ENCODE assay signal across 8 mouse cellular contexts in the genomic region with DNA sequence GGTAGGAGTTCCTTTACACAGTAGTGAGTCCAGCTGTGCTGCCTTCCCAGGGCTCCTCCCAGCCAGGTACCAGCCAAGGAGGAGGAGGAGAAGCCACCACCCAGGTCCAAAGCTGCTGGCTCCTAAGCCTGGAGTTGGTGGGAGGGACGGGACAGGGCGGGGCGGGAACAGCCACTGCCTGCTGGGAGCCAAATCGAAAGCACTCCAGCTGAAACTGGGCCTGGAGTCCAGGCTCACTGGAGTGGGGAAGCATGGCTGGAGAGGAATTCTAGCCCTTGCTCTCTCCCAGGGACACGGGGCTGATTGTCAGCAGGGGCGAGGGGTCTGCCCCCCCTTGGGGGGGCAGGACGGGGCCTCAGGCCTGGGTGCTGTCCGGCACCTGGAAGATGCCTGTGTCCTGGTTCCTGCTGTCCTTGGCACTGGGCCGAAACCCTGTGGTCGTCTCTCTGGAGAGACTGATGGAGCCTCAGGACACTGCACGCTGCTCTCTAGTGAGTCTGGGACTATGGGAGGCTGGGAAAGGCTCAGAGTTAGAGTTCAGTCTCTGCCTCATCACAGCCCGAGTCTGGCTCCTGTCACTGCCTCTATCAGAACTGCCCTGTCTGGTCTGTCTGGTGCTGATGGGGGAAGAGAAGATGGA. TPM values are rescaled to one million over a fixed set of nuclear protein-coding genes. Genes with fewer than 3 reads are reported as not detected.
A peak's percentile ranks its signal among the peaks of the same experiment; 100 is the strongest.
DNase-seq lines count a peak whose midpoint lies in the region; ATAC-seq and TF ChIP-seq lines count a peak whose summit lies in the region.

TSS of gene Il17rc (plus strand) at position 131 of the 640 bp plus-strand sequence.

- peaks cover 33% of the 10 kb centered on the region for H3K4me1 ChIP-seq in midbrain, embryonic 10.5 days
- peaks cover 7% of the 10 kb centered on the region; the same call in 1 of the 2 replicates for H3K4me1 ChIP-seq in midbrain, embryonic 16.5 days (ENCODE audit: control insufficient read depth, insufficient read depth, low read length)
- H3K4me1 ChIP-seq in embryonic facial prominence, embryonic 15.5 days = peaks cover 33% of the 10 kb centered on the region

- 17% methylated on average over 12 of the region's 12 CpGs for WGBS in midbrain, embryonic 10.5 days
- 14% methylated on average over 12 of the region's 12 CpGs for WGBS in midbrain, embryonic 16.5 days
- 17% methylated on average over 12 of the region's 12 CpGs for WGBS in embryonic facial prominence, embryonic 15.5 days

- peak; percentile 85 for TF ChIP-seq POLR2A in myocyte (IDR thresholded peaks at IDR 0.05; ENCODE audit: insufficient read length, low read depth)

- H3K9me3 ChIP-seq in midbrain, embryonic 10.5 days (replicated peaks) = no peaks in the 10 kb centered on the region
- H3K9me3 ChIP-seq in midbrain, embryonic 16.5 days (replicated peaks; ENCODE audit: control insufficient read depth, low read length, poor library complexity, severe bottlenecking) = no peaks in the 10 kb centered on the region
- H3K9me3 ChIP-seq in embryonic facial prominence, embryonic 15.5 days (replicated peaks) = no peaks in the 10 kb centered on the region

- H3K4me2 ChIP-seq in midbrain, embryonic 16.5 days (ENCODE audit: low read length) = no peak within 1 kb of the TSS
- H3K4me2 ChIP-seq in embryonic facial prominence, embryonic 15.5 days (replicated peaks) = peak within 1 kb of the TSS; percentile 53
- peak within 1 kb of the TSS; percentile 92 for H3K4me2 ChIP-seq in myocyte (ENCODE audit: low read depth)

- H3K4me3 ChIP-seq in midbrain, embryonic 10.5 days = peak within 1 kb of the TSS; percentile 18; the same call in 1 of the 2 replicates
- no peak within 1 kb of the TSS for H3K4me3 ChIP-seq in midbrain, embryonic 16.5 days (ENCODE audit: low read depth, low read length)
- peak within 1 kb of the TSS; percentile 34 for H3K4me3 ChIP-seq in embryonic facial prominence, embryonic 15.5 days (replicated peaks)
- peak within 1 kb of the TSS; percentile 24 for H3K4me3 ChIP-seq in myocyte

- peaks cover 49% of the 10 kb centered on the region for H3K27me3 ChIP-seq in midbrain, embryonic 10.5 days (ENCODE audit: low read depth, poor library complexity, severe bottlenecking)
- peaks cover 16% of the 10 kb centered on the region for H3K27me3 ChIP-seq in midbrain, embryonic 16.5 days (ENCODE audit: control insufficient read depth, insufficient read depth, low read depth, low read length)
- H3K27me3 ChIP-seq in embryonic facial prominence, embryonic 15.5 days = peaks cover 11% of the 10 kb centered on the region; the same call in 1 of the 2 replicates
- no peaks in the 10 kb centered on the region for H3K27me3 ChIP-seq in myocyte (ENCODE audit: control insufficient read depth, insufficient read depth, insufficient read length)

- no peak within 1 kb of the TSS for H3K9ac ChIP-seq in midbrain, embryonic 16.5 days (ENCODE audit: low read depth, low read length)
- peak within 1 kb of the TSS; percentile 31; the same call in 1 of the 2 replicates for H3K9ac ChIP-seq in embryonic facial prominence, embryonic 15.5 days

- H3K79me2 ChIP-seq in myocyte (ENCODE audit: control insufficient read depth, insufficient read depth) = no peaks in the 10 kb centered on the region

- H3ac ChIP-seq in myocyte (ENCODE audit: control insufficient read depth, insufficient read length) = no peak within 1 kb of the TSS

- DNase-seq in midbrain, embryonic 10.5 days (ENCODE audit: low spot score) = peak; percentile 44
- DNase-seq in heart, postnatal 10 days = peak; percentile 74 to 77
- peak; percentile 82 for DNase-seq in kidney, postnatal 36 days
- no peak for DNase-seq in left cerebral cortex, adult 8-10 months (ENCODE audit: low spot score in 2 of 2)
- DNase-seq in right cerebral cortex, postnatal 10 days (ENCODE audit: low spot score in 2 of 2) = no peak

- H3K36me3 ChIP-seq in midbrain, embryonic 10.5 days = no peaks in the 10 kb centered on the region
- no peaks in the 10 kb centered on the region for H3K36me3 ChIP-seq in midbrain, embryonic 16.5 days (ENCODE audit: control insufficient read depth, insufficient read depth, low read length)
- no peaks in the 10 kb centered on the region for H3K36me3 ChIP-seq in embryonic facial prominence, embryonic 15.5 days
- no peaks in the 10 kb centered on the region for H3K36me3 ChIP-seq in myocyte (ENCODE audit: control insufficient read depth, insufficient read depth)

- peak within 1 kb of the TSS; percentile 18 for H3K27ac ChIP-seq in midbrain, embryonic 10.5 days (replicated peaks)
- no peak within 1 kb of the TSS for H3K27ac ChIP-seq in midbrain, embryonic 16.5 days (ENCODE audit: low read length)
- peak within 1 kb of the TSS; percentile 81 for H3K27ac ChIP-seq in embryonic facial prominence, embryonic 15.5 days (replicated peaks)

- no peak for ATAC-seq in midbrain, embryonic 16.5 days
- ATAC-seq in embryonic facial prominence, embryonic 15.5 days (ENCODE audit: insufficient number of reproducible peaks, low FRiP score, low TSS enrichment, low read depth) = 0 out of 2 replicates have a peak, but pooled peaks have one; percentile 11

- intact Hi-C loops in heart, postnatal 10 days (cut with DNase I) = no loop called here

TF ChIP-seq in myocyte, 11 proteins besides CTCF, POLR2A, EP300 and RAD21:
- peak; percentile 81 for TF ChIP-seq POLR2AphosphoS2 (IDR thresholded peaks at IDR 0.05; ENCODE audit: insufficient read length, low read depth)
- no peak for TF ChIP-seq TCF12 (IDR thresholded peaks at IDR 0.05; ENCODE audit: insufficient read depth, poor library complexity, severe bottlenecking)
- TF ChIP-seq MAX (IDR thresholded peaks at IDR 0.05; ENCODE audit: low read depth) = no peak
- TF ChIP-seq MYOG (IDR thresholded peaks at IDR 0.05; ENCODE audit: control insufficient read depth in 1 of 3, insufficient read depth in 1 of 3, insufficient read length in 2 of 3, low read depth in 2 of 3) = peak in 1 of 3 experiments; percentile 23
- no peak for TF ChIP-seq REST (IDR thresholded peaks at IDR 0.05; ENCODE audit: insufficient read depth, insufficient read length)
- no peak for TF ChIP-seq TCF3 (IDR thresholded peaks at IDR 0.05; ENCODE audit: insufficient read length, low read depth)

RNA-seq across cellular contexts. Expression of gene Il17rc, which starts in this region (rescaled TPM):
- polyA plus RNA-seq in midbrain, embryonic 10.5 days (2016; fragmentation: Nextera tagmentation; extraction: Ambion mirVana) = 4.4 and 5.3 TPM in 2 replicates
- 2.7 and 4.3 TPM in 2 replicates for polyA plus RNA-seq in midbrain, embryonic 16.5 days (2015; fragmentation: Nextera tagmentation; extraction: Ambion mirVana)
- 34.3 and 37.5 TPM in 2 replicates for polyA plus RNA-seq in embryonic facial prominence, embryonic 15.5 days (2015; fragmentation: Nextera tagmentation; extraction: Ambion mirVana)
- total RNA-seq in heart, postnatal 10 days (2021) = 10 to 100 TPM in 1 of 2 experiments, 1 to 10 TPM in 1; 8.9 to 11.3 TPM
- 73.0 TPM for polyA plus RNA-seq in myocyte (2012; fragmentation: generic; extraction: Trizol)
- total RNA-seq in left cerebral cortex, adult 8-10 months (2022) = 1 to 10 TPM; 5.2 to 8.3 (median 5.6) TPM

Comparison
In these comparisons a context has a peak if more than half of its experiments do, and no peak if none do; other contexts are left out.
1. DNase-seq: peak in midbrain, embryonic 10.5 days (single experiment), heart, postnatal 10 days (2 of 2) and kidney, postnatal 36 days (2 of 2); none in left cerebral cortex, adult 8-10 months (0 of 2) and right cerebral cortex, postnatal 10 days (0 of 2).